Mouse (Mus musculus): ENCODE measurements around the gene Msrb3.

GRCm38 (mm10) chr10:120792191-120792765 lies 106.6 kb downstream of the Msrb3 start:
- TF ChIP-seq CTCF (conservative IDR thresholded peaks at IDR 0.05; ENCODE audit: insufficient read depth, insufficient read length, low read depth, low read length) = no peak
- TF ChIP-seq POLR2A (IDR thresholded peaks at IDR 0.05; ENCODE audit: low read depth, low read length) = no peak

All from kidney, adult 2 months (tissue).